Mouse (Mus musculus) myocyte (in vitro differentiated cells): ENCODE results near the gene Kif2c.

Experiments
- E2F4 ChIP-seq: IDR thresholded peaks from one replicate; pipeline ENCODE4 v1.6.1; 2011; ENCODE audit warnings: mild to moderate bottlenecking, control low read depth, moderate library complexity; ENCODE audit not compliant: insufficient read depth
- MAX ChIP-seq: IDR thresholded peaks from one replicate; pipeline ENCODE4 v1.6.1; 2011; ENCODE audit warnings: low read depth, mild to moderate bottlenecking, control low read depth
- MYOG ChIP-seq, 3 experiments: IDR thresholded peaks; one replicate each; pipeline ENCODE4 v1.6.1; 2011; ENCODE audit warnings: control low read depth in 2 of 3, low read depth in 2 of 3, mild to moderate bottlenecking in 2 of 3; ENCODE audit not compliant: insufficient read length in 2 of 3, control insufficient read depth in 1 of 3, insufficient read depth in 1 of 3
- POLR2A ChIP-seq: IDR thresholded peaks from one replicate; pipeline ENCODE4 v1.6.1; 2011; ENCODE audit warnings: low read depth, mild to moderate bottlenecking, control low read depth, moderate library complexity; ENCODE audit not compliant: insufficient read length
- POLR2AphosphoS2 ChIP-seq: IDR thresholded peaks from one replicate; pipeline ENCODE4 v1.6.1; 2011; ENCODE audit warnings: low read depth, control low read depth; ENCODE audit not compliant: insufficient read length
- TCF12 ChIP-seq: IDR thresholded peaks from one replicate; pipeline ENCODE4 v1.6.1; 2011; ENCODE audit warnings: mild to moderate bottlenecking, control low read depth; ENCODE audit not compliant: poor library complexity, insufficient read depth, severe bottlenecking
- USF1 ChIP-seq: IDR thresholded peaks from one replicate; pipeline ENCODE4 v1.6.1; 2011; ENCODE audit warnings: low read depth, mild to moderate bottlenecking, control low read depth, moderate library complexity

- TF ChIP-seq MAX (no peak), USF1 (no peak), MYOG (IDR thresholded peaks at IDR 0.05; ENCODE audit: control insufficient read depth in 1 of 3, insufficient read depth in 1 of 3, insufficient read length in 2 of 3, low read depth in 2 of 3) (no peak), POLR2A (no peak), TCF12 (no peak), E2F4 (no peak), POLR2AphosphoS2 (no peak)
Measured at GRCm38 (mm10) chr4:117134601-117134995, 47.8 kb downstream of the Kif2c start.
